Mouse (Mus musculus): ENCODE measurements around the gene Kiz. TPM values are rescaled to one million over a fixed set of nuclear protein-coding genes. Genes with fewer than 3 reads are reported as not detected.

Kiz gene
- total and polyA plus RNA-seq, 2 experiments from 2014 or later = 18.1 to 18.2 TPM

DNA sequence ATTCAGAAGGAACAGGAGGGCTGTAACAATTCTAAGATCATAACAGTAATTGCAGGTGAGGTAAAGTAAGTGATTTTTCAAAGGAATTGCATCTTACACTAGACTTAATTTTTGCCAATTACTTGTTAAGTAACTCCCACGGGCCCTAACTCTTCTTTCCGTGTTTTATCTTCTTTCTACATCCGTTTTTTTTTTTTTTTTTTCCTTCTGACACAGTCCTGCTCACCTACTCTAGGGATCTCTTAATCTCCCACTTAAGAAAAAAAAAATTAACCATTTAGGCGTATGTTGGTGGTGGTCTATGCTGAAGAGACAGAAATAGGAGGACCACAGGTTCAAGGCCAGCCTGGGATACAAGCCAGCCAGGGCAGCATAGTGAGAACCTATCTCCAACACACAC, 1.2 kb downstream of the Kiz start:
- no peak for ATAC-seq
- no peak overlapping the region for H3K27ac ChIP-seq (ENCODE audit: low read depth, low read length)
- WGBS = 69% methylated on average over 4 of the region's 4 CpGs

DNA sequence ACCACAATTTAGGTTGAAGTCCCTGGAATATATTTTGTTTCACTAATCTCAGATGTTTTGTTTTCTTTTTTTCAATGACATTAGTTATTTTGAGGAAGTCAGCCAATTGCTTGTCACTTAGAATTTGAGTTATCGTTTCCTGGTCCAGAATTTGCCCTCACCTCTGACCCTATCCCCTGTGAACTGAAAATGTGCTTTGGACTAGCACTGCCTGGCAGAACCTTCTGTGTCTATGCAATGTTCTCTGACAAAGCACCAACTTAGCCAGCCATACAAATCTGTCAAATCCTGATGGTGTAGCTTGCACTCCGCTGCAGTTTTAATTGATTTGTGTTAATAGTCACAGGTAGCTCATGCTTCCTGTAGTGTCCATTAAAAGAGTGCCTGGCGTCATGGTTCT, 10.1 kb downstream of the Kiz start:
- no peak overlapping the region for H3K27ac ChIP-seq (ENCODE audit: low read depth, low read length)

More for the DNA sequence above, 1.2 kb downstream of the Kiz start:
- Histone ChIP-seq H3K27me3 (ENCODE audit: insufficient read depth, low read length) (no peaks in the 10 kb centered on the region), H3K4me3 (ENCODE audit: low read depth, low read length) (no peak overlapping the region), H3K9me3 (ENCODE audit: low read length) (no peaks in the 10 kb centered on the region), H3K9ac (no peak overlapping the region), H3K36me3 (ENCODE audit: insufficient read depth) (no peaks in the 10 kb centered on the region), H3K4me1 (ENCODE audit: insufficient read depth) (no peaks in the 10 kb centered on the region), H3K4me2 (ENCODE audit: low read depth) (no peak overlapping the region)
- no peak for DNase-seq
- no peak for TF ChIP-seq CTCF (IDR thresholded peaks at IDR 0.05; ENCODE audit: low read depth)

DNA sequence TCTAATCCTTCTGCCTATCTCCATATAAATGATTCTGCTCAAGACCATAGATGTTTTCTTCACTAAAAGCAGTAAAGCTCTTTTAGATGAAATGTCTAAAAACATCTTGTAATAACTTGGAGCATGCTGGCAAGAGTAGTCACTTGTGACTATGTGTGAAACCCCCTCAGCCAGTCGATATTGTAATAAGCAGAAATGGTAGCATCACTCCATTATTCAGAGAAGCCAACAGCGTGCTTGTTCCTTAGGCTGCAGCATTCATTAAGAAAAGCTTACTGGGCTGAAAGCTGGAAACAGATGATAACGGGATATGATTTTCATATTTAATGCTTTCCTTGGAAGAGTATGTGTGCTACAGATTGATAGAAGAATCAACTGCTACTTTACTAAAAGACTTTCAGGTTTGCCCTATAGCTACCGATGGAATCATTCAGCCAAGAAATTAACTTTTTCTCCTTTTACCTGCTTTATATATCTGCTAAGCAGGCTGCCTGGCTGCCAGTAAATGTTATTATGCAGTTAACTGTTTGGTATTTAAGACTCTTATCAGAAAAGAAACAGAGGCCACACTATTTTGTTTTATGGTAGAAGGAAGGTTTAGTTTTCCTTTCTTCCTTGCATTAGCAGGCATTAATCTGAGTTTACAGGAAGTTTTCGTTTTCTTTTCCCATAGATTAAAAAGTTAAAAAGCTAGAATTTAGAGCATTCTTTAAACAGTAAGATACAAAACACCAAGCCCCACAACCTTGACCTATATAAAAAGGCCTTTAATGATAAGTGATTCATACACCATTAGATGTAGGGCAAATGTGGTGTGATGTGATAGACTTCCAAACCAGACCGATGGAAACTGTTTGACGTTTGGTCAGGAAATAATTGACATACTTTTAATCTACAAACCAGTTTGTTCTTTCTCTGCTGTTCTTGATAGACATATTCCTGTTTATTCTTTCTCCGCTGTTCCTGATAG, 15.9 kb downstream of the Kiz start:
- no peaks in the 10 kb centered on the region for H3K27me3 ChIP-seq (ENCODE audit: insufficient read depth, low read length)
- WGBS = 77% methylated on average over 8 of the region's 8 CpGs
- DNase-seq (no peak), ATAC-seq (peak; percentile 71)
- H3K36me3 ChIP-seq (ENCODE audit: insufficient read depth) = no peaks in the 10 kb centered on the region
- H3K9me3 ChIP-seq (ENCODE audit: low read length) = no peaks in the 10 kb centered on the region
- no peak overlapping the region for H3K27ac ChIP-seq (ENCODE audit: low read depth, low read length)
- H3K4me3 ChIP-seq (ENCODE audit: low read depth, low read length) = no peak overlapping the region
- H3K4me2 ChIP-seq (ENCODE audit: low read depth) = no peak overlapping the region
- TF ChIP-seq CTCF (IDR thresholded peaks at IDR 0.05; ENCODE audit: low read depth) = no peak
- no peaks in the 10 kb centered on the region for H3K4me1 ChIP-seq (ENCODE audit: insufficient read depth)
- H3K9ac ChIP-seq = no peak overlapping the region

More for the DNA sequence above, 10.1 kb downstream of the Kiz start:
- Histone ChIP-seq H3K9ac (no peak overlapping the region), H3K4me3 (ENCODE audit: low read depth, low read length) (no peak overlapping the region), H3K27me3 (ENCODE audit: insufficient read depth, low read length) (no peaks in the 10 kb centered on the region), H3K9me3 (ENCODE audit: low read length) (no peaks in the 10 kb centered on the region), H3K4me2 (ENCODE audit: low read depth) (no peak overlapping the region), H3K36me3 (ENCODE audit: insufficient read depth) (no peaks in the 10 kb centered on the region), H3K4me1 (ENCODE audit: insufficient read depth) (no peaks in the 10 kb centered on the region)
- 86% methylated on average over 3 of the region's 3 CpGs for WGBS
- no peak for TF ChIP-seq CTCF (IDR thresholded peaks at IDR 0.05; ENCODE audit: low read depth)
- no peak for DNase-seq
- ATAC-seq = no peak

DNA sequence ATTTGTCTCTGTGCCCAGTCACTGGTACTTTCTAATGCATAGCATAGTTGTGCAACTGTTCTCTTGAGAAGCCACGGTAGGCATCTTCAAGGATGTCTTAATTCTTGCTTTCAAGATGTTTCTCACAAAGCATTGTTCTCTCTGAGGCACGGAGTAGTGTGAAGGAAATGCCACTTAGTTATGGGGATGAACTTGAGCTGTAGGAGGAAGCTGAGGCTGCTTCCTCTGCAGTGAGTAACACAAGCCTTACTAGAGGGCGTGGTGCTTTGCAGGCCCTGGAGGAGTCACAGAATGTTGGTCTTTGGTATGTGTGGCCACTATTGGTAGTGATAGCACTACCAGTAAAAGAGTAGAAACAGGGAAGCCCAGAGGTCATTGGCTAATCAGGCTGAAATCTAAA, 17.0 kb downstream of the Kiz start:
- H3K9me3 ChIP-seq (ENCODE audit: low read length) = no peaks in the 10 kb centered on the region
- DNase-seq = no peak
- H3K4me3 ChIP-seq (ENCODE audit: low read depth, low read length) = no peak overlapping the region
- H3K27me3 ChIP-seq (ENCODE audit: insufficient read depth, low read length) = no peaks in the 10 kb centered on the region
- ATAC-seq = no peak
- no peaks in the 10 kb centered on the region for H3K36me3 ChIP-seq (ENCODE audit: insufficient read depth)
- H3K4me2 ChIP-seq (ENCODE audit: low read depth) = no peak overlapping the region
- H3K4me1 ChIP-seq (ENCODE audit: insufficient read depth) = no peaks in the 10 kb centered on the region
- no peak for TF ChIP-seq CTCF (IDR thresholded peaks at IDR 0.05; ENCODE audit: low read depth)
- 68% methylated on average over 3 of the region's 3 CpGs for WGBS
- H3K9ac ChIP-seq = no peak overlapping the region
- no peak overlapping the region for H3K27ac ChIP-seq (ENCODE audit: low read depth, low read length)

DNA sequence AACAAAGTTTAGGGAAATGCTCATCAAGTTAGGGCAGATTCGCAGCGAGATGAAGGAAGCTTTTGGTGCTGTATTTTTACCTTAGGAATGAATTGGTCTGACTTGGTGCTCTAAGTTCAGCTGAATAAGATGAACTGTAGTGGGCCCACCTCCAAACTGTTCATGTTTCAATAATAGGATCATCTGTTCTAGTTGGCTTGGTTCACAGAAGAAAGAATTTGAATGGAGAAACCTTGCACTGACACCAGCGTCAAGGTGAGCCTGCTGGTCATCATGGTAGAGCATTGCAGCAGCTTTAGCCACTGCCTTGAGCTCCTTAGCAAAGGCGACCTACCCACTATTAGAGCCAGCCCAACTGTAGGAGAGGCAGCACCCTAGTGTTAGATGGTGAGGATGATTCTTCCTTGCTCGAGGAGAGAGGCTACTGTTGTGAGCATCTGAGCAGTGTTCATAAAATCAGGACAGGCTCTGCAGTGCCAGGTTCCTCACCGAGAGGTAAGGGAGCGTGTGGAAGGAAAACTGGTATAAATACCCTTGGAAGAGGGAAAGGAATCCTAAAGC, 18.3 kb downstream of the Kiz start:
- H3K4me3 ChIP-seq (ENCODE audit: low read depth, low read length) = no peak overlapping the region
- no peaks in the 10 kb centered on the region for H3K36me3 ChIP-seq (ENCODE audit: insufficient read depth)
- TF ChIP-seq CTCF (IDR thresholded peaks at IDR 0.05; ENCODE audit: low read depth) = no peak
- no peak overlapping the region for H3K9ac ChIP-seq
- no peak for DNase-seq
- no peaks in the 10 kb centered on the region for H3K27me3 ChIP-seq (ENCODE audit: insufficient read depth, low read length)
- H3K4me1 ChIP-seq (ENCODE audit: insufficient read depth) = no peaks in the 10 kb centered on the region
- no peak overlapping the region for H3K4me2 ChIP-seq (ENCODE audit: low read depth)
- no peaks in the 10 kb centered on the region for H3K9me3 ChIP-seq (ENCODE audit: low read length)
- no peak overlapping the region for H3K27ac ChIP-seq (ENCODE audit: low read depth, low read length)
- WGBS = 91% methylated on average over 7 of the region's 7 CpGs
- no peak for ATAC-seq

DNA sequence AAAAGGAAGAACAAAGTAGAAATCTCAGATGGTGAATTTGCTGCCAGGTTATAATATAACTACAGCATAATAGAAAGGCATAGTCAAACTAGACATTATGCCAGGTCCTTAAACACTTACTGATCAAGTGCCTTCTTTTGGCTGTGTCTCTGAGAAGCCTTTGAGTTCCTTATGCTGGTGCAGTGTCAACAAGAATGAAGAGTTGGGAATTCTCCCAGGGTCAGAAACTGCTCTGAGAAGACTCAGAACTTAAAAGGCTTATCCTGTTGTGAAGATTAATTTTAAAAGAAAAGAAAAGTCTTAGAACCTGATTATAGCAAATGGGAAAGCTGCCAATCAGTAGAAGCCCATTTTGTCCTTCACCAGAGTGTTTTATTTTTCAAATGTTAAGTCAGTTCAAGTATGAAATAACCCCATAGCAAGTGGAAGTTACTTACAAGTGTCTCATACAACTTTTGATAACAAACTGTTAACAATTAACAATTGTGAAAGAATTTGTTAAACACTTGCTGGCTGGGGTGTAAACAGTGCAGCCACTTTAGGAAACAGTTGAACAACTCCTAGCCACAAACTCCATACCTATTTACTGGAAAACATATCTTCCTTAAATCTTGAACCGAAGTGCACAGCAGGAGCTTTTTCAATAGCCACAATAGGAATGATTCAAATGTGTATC, 21.9 kb downstream of the Kiz start:
- ATAC-seq (no peak), DNase-seq (no peak)
- H3K27me3 ChIP-seq (ENCODE audit: insufficient read depth, low read length) = no peaks in the 10 kb centered on the region
- H3K36me3 ChIP-seq (ENCODE audit: insufficient read depth) = no peaks in the 10 kb centered on the region
- H3K4me1 ChIP-seq (ENCODE audit: insufficient read depth) = no peaks in the 10 kb centered on the region
- H3K27ac ChIP-seq (ENCODE audit: low read depth, low read length) = no peak overlapping the region
- TF ChIP-seq CTCF (IDR thresholded peaks at IDR 0.05; ENCODE audit: low read depth) = no peak
- no peak overlapping the region for H3K4me3 ChIP-seq (ENCODE audit: low read depth, low read length)
- H3K9me3 ChIP-seq (ENCODE audit: low read length) = no peaks in the 10 kb centered on the region
- H3K4me2 ChIP-seq (ENCODE audit: low read depth) = no peak overlapping the region
- H3K9ac ChIP-seq = no peak overlapping the region
- 60% methylated on average over 1 of the region's 1 CpGs for WGBS

DNA sequence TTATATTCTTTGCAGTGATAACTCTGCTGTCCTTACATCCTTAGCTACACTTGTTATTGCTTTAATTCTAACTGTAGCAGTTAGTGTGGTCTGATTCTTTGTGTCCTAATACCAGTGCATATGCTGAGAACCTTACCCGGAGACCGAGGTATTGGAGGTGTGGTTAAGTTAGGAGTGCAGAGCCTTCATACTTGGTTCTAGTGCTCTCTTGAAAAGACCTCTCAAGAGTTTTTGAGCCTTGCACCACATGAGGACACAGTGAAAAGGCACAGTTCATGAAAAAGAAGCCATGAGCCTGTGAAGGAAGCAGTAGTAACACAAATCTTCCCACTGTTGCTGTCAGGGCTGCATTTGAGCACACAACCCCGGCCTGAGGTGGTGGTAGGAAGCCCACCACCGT, 26.0 kb downstream of the Kiz start:
- TF ChIP-seq CTCF (IDR thresholded peaks at IDR 0.05; ENCODE audit: low read depth) = no peak
- Histone ChIP-seq H3K4me1 (ENCODE audit: insufficient read depth) (peaks cover 10% of the 10 kb centered on the region), H3K36me3 (ENCODE audit: insufficient read depth) (no peaks in the 10 kb centered on the region), H3K4me2 (ENCODE audit: low read depth) (no peak overlapping the region), H3K4me3 (ENCODE audit: low read depth, low read length) (no peak overlapping the region), H3K27ac (ENCODE audit: low read depth, low read length) (no peak overlapping the region), H3K9me3 (ENCODE audit: low read length) (no peaks in the 10 kb centered on the region), H3K9ac (no peak overlapping the region), H3K27me3 (ENCODE audit: insufficient read depth, low read length) (no peaks in the 10 kb centered on the region)
- ATAC-seq (no peak), DNase-seq (no peak)
- WGBS = 95% methylated on average over 4 of the region's 4 CpGs
